Mouse (Mus musculus): ENCODE measurements around the gene Kif17.
A peak's percentile ranks its signal among the peaks of the same experiment; 100 is the strongest.

The Kif17 gene

DNA sequence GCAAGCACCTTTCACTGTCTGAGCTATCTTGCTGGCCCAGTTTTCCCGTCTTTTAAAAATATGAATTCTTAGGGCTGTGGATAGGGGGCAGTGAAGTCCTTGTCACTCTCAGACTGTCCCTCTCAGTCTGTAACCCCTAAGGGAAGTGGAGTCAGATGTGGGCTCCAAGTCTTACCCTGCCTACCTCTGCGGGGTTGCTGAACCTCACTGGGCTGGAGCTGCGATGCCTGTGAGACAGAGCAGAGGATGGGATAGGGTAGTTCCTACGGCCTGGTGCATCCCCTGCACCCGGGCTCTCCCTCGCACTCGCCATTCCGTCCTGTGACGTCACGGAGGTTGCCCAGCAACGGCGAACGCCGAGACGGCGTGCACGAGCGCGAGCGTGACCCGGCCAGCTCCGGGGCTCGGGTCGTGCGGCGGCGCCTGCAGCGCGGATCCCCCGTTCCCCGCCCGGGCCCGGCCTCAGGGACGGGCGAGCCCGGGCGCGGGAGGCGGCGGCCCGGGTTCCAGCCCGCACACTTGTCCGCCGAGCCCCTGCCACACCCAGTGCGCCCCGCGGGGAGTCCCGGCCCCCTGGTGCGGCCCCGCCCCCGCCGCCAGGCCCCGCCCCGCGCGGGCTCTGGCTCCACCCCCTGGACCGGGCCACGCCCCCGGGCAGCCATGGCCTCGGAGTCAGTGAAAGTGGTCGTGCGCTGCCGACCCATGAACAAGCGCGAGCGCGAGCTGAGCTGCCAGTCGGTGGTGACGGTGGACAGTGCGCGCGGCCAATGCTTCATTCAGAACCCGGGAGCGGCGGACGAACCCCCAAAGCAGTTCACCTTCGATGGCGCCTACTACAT lies 11.8 kb downstream of the Kif17 start:
- DNase-seq (ENCODE audit: low spot score): peak; percentile 83

DNA sequence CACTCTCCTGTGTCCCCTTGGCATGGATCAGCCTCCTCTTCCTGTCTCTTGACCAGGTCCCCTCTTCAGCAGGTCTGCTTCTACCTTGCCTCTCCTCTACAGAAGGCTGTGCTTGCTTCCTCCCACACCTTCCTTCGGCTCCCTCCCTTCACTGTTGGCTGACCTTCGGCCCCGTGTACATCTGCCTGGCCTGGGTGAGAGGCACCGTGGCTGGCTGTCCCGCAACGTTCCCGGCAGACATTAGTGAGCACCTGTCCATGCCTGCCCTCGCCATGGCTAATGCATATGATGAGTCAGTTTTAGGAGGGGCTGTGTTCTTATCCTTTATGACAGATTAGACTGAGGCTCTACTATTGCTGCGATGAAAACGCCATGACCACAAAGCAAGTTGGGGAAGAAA lies 17.6 kb downstream of the Kif17 start:
- no peak for DNase-seq (ENCODE audit: low spot score)

DNA sequence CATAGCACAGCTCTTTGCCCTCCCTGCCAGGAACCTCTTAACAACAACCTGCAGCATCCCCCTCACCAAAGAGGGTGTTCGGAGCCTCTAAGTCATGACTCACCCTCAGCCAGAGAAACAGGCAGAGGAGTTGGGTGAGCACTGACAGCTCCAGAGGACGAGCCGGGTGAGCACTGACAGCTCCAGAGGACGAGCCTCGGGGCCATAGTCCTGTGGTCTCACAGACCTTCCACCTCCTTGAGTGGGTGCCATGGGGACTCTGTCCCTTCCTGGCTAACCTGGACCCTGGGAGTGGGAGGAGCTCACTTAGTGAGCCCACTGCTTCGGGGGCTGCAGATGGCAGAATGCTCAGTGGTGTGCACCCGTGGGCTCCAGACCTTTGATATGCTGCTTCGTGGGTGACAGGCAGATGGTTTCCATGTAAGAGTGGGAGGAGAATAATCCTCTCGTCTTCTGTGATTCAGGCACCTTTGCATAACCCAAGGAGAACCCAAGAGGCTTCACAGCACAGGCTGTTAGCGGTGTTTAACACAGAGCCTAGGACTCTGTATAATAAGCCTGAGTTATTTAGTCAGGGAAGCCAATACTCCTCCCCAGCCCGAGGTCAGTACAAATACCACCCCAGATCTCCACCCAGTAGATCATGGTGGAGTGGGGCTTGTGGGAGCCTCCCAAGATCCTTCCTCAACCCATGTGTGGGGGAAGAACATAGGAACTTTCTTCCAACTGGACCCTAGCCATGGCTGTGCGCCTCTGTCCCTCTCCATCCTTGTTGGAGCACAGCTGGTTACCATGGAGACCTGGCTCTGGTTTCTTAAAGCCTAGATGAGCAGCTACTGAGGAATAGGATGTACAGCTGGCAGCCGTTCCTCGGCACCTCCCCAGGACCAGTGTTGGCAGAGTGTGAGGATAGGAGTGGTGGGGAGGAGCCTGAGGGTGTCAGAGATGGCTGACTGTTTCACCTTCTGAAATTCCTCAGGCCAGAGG lies 22.1 kb downstream of the Kif17 start:
- no peak for DNase-seq (ENCODE audit: low spot score)

DNA sequence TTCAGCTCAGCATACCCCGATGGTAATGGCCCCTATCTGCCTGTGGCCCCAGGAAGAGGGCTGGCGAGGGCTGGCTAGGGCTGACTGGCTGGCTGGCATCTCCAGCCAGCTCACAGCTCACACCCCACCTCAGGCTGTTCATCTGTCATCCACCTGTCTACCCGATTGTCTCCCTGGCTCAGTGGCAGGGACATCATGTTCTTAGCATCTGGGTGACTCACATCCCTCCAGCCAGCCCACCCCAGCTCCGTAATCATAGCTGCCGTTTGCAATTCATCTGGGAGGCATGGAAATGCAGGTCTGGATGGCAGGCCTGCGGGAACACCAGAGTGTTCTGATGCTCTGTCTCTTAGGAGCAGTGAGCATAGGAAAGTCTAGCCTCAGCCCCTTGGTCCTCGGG lies 28.1 kb downstream of the Kif17 start:
- no peak for DNase-seq (ENCODE audit: low spot score)

DNA sequence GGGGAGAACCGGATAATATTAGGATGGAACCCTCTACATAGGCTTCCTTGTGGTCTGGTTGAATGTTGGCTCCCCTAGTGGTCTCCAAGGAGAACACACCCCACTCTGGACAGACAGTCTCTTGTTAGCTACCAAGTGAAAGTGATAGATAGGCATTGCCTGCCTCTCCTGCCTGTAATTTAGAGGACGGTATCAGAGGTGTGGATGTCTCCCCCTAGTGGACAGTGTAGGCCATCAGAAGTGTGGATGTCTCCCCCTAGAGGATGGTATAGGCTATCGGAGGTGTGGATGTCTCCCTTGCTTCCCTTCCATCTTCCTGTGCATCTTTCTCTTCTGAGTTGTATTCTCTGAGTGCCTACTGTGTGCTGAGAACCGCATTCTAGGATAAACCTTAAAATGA lies 32.6 kb downstream of the Kif17 start:
- peak; percentile 57 for DNase-seq (ENCODE audit: low spot score)

DNA sequence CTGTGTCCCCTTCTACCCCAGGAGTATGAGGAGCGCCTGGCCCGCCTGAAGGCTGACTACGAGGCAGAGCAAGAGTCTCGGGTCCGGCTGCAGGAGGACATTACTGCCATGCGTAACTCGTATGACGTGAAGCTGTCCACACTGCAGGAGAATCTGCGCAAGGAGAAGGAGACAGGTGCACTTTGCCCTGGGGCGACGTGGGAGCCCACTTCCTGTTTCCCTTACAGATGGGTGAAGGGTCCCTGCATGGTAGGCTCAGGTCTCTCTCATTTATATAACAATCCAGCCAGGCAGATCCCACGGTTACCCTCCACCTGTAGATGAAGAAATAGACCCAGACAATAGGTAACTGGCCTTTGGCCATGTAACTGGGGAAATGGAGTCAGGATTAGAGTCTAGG lies 36.2 kb downstream of the Kif17 start:
- no peak for DNase-seq (ENCODE audit: low spot score)

DNA sequence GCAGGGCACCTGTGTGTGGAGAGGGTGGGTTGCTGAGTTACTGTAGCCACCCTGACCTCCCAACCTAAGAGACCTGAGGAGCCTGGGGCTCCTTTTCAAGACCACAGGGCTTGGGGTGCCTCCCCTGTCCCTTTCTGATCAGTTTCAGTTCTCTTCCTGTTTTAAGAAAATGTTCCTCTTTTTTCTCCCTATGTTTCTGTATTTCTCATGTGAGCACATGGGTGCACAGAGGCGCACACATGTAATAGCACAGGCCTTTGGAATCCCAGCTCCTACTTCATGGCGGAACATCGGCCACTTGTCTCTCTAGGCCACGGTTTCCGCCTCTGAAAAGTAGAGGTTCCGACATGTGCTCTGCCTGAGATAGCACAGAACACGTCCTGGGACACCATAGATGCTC lies 38.5 kb downstream of the Kif17 start:
- no peak for DNase-seq (ENCODE audit: low spot score)

DNA sequence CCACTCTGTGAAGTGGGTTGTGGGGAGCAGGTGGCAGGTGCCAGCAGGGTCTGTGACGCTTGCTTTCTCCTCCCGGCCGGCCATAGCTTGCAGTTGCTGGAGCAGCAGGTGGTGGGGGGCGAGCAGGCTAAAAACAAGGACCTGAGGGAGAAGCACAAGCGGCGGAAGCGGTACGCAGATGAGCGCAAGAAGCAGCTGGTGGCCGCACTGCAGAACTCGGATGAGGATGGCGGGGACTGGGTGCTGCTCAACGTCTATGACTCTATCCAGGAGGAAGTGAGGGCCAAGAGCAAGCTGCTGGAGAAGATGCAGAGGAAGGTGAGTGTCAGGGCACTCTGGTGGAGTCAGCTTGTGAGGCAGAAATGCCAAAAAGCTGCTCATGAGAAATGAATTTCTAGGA lies 41.8 kb downstream of the Kif17 start:
- no peak for DNase-seq (ENCODE audit: low spot score)

DNA sequence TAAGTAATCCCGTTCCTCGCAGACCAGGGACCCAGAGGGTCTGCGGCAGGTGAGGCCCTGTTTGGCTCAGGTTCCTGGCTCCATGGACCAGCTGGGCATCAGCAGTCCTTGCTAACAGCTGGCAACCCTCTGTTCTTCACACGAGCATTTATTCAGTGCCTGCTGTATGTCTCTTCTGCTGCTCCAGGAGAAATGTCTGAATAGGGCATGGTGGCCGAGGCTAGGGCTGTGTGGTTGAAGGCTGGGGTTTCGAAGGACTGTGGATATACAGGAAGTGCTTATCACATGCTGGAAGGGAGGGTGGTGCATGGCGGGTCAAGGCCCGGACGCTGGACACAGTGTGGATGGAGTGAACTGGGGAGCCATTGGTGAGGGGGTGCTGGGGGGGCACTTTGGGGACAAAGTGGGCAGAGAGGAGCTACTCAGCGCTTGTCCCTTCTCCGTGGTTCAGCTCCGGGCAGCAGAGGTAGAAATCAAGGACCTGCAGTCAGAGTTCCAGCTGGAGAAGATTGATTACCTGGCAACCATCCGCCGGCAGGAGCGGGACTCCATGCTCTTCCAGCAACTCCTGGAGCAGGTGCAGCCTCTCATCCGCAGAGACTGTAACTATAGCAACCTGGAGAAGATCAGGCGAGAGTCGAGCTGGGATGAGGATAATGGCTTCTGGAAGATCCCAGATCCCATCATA lies 43.2 kb downstream of the Kif17 start:
- no peak for DNase-seq (ENCODE audit: low spot score)

DNA sequence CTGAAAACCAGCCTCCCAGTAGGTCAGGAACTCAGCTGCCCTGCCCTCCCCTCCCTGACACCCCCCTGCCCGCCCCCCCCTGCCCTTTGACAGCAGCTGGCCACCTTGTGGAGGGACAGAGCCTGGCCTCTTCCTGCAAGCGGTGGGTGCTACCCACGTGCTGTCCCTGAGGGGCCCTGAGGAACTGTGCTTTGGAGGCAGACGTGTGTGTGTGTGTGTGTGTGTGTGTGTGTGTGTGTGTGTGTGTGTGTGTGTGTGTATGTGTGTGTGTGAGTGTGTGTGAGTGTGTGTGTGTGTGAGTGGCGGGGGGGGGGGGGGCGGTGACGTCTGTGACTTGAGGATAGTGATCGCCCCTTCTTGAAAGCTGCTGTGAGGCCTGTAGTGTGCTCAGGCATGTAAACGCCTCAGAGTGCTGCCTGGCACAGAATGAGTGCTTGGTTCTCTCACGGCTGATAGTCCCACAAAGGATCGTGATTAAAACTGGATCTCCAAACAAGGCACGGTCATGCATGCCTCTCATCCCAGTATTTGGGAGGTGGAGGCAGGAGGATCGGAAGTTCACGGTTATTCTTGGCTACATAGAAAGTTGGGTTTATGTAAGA lies 43.8 kb downstream of the Kif17 start:
- DNase-seq (ENCODE audit: low spot score): no peak

DNA sequence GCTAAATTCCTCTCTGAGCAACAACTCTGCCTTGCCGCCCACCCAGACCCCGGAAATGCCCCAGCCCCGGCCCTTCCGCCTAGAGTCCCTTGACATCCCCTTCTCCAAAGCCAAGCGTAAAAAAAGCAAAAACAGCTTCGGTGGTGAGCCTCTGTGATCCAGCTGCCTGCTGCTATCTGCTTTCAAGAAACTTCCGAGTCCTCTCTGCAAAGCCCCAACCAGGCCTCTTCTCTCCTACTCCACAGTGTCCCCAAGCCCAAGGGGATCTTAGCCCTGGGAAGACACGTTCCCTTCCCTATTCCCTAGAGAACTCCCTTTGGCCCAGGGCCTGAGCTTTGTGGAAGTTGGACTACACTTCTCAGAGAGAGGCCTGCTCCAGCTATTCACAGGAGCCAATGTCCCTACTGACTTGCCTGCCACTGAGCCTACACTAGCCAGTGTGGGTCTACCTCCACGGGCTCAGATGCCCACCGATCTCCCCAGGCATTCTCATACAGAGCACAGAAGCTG lies 51.1 kb downstream of the Kif17 start:
- DNase-seq (ENCODE audit: low spot score): no peak

DNA sequence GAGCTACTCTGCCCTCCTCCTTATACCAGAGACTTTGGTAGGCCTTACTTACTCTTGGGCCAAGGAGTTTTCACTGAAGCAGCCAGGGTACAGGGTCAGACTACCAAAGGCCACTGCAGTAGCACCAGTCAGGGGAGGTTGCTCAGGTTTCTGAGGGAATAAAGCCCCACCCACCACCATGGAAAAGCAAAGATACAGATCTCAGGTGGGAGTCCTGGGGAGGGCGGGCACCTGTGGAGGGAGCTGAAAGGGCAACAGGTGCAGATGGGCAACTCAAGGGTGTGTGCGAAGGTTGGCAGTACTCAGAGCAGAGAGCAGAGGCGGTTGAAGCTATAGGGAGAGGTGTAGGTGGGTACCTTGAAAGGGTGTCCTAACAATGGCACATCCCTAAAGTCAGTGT lies 52.8 kb downstream of the Kif17 start:
- DNase-seq (ENCODE audit: low spot score): no peak

DNA sequence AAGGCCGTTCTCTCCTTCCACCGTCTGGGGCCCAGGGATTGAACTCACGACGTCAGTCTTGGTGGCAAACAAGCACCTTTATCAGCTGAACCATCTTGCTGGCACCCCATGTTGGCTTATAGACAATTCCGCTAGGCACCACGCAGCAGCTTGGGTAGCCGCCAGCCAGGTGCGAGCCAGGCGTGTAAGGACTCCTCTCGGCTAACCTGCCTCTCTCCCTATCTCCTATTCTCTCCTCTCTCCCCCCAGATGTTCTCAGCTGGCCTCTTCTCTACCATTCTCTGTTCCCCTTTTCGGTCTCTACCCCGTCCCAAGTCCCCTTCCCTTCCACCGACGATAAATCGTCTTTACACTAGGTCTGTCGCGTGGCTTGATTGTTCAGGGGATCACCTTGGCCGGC lies 53.5 kb downstream of the Kif17 start:
- DNase-seq (ENCODE audit: low spot score): no peak

DNA sequence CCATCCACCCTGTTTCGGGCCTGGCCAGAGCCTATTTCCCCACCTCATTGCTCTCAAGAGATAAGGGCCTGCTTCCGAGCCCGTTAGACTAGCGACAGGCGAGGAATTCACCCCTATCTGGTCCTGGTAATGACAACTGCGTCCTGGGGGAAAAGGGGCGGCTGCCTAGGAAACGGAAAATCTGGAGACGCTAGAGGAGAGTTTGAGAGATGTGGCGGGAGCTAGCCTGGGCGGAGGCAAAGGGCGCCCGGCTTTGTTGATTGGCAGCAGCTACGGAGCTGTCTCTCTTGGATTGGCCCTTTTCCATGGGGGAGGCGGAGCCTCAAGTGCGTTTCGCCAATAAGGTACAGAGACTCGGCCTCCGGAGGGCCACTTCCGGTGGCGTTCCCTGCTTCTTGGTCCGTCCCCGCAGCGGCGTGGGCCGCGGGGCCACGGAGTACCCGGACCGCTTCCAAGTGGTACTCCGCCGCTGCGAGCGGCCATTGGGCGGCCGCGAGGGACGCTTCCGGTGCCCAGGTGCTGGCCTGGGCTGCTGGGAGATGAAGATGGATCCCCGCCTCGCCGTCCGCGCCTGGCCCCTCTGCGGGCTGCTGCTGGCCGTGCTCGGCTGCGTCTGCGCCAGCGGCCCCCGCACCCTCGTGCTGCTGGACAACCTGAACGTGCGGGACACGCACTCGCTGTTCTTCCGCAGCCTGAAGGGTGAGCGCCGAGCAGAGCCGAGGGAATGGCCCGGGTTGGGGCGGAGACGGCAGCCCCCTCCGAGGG lies 54.3 kb downstream of the Kif17 start, which contains the start of gene Ddost:
Ddost (plus strand) TSS at position 391 of the 765 bp plus-strand sequence.
- DNase-seq (ENCODE audit: low spot score): peak; percentile 97

DNA sequence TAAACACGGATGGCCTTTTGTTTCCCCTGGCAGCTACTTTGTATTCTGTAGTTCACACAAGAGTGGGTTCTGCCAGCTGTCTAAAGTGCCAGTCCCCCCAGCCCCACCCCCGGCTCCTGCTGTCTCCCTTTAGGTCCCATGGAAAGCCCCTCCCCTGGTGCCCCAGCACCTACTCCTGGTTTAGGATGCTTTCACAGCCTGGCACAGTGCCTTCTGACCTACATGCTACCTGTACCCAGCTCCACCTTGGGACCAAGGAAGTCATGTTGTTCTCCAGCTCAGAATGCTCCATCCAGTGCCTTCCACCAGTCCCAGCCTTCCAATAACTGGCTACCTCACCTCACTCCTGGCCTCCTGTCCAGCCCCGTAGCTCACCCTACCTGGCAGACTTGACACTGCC lies 56.8 kb downstream of the Kif17 start:
- DNase-seq (ENCODE audit: low spot score): no peak

DNA sequence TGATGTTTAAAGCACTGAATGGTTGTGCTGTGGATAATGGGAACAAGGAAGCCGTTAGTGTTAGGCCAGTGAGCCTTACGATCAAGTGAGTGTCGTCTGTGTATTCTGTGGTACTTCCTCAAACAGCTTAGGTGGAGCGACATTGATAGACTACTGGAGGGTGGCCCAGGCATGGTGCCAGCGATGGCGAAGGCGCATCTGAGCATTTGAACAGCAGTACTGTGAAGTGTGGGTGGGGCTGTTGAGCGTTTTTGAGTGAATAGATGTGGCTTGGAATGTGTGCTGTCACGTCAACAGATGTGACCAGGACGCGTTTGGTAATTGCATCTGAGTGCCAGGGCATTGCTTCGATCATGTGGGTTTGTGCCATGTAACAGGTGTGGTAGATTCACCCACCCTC lies 57.5 kb downstream of the Kif17 start:
- DNase-seq (ENCODE audit: low spot score): no peak

DNA sequence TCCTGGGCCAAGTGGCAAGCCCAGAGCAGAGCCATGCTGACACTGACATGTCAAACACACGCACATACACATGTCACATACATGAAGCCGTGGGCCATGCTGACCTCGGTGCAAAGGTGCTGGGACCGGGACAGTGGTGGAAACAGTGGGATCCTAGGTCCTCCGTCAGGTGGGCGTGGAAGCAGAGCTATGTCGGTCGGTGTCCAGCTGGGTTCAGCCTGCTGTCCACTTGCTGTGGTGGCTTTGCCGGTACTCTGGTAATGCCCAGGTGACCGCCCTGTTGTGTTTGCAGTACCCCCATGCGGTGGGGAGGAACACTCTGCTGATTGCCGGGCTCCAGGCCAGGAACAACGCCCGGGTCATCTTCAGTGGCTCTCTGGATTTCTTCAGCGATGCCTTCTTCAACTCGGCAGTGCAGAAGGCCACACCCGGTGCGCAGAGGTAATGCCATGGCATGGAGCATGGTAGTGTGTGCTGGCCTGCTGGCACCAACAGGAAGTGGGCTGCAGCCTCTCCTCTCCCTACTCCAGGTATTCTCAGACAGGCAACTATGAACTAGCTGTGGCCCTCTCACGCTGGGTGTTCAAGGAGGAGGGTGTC lies 60.2 kb downstream of the Kif17 start:
- no peak for DNase-seq (ENCODE audit: low spot score)

DNA sequence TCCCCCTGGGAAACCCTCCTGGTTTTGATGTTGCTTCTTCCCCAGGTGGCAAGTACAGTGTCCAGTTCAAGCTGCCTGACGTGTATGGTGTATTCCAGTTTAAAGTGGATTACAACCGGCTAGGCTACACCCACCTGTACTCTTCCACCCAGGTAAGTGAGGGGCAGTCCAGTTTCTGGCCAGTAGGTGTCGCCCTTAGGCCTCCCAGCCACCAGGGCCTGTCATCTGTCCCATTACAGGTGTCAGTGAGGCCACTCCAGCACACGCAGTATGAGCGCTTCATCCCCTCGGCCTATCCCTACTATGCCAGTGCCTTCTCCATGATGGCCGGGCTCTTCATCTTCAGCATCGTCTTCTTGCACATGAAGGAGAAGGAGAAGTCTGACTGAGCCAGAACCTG lies 61.4 kb downstream of the Kif17 start:
- DNase-seq (ENCODE audit: low spot score): no peak

DNA sequence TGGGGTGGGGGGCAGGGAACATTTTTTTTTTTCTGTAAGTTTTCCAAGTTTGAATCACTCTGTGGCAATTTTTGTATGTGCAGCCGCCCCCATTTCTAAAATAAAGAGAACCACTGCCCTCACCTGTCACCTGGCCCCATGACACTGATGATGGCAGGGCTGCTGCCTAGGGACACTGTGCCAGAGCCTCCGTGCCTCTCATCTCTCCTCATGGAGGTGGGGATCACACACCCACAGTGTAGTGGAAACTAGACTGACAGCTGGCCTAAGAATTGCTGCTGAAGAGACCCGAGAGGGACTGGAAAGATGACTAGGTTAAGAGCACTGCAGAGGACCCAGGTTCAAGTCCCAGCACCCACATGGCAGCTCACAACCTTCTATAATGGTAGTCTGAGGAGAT lies 61.9 kb downstream of the Kif17 start:
- no peak for DNase-seq (ENCODE audit: low spot score)

DNA sequence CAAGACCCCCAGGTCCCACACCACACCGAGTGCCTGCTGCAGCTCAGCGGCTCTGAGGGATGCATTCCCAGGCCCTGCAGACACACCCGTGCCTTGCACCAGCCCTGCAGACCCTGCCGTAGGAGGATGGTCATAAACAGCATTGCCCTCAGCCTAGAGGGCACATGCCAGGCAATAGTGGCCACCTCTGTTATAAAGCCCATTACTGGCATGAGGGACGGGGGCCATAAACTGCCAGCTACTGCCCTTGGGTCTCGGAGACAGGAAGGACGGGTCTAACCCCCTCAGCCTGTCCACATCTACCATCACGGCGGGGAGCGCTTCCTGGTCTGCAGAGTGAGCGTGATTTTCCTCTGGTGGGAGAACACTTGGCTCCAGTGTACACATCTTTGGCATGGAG lies 62.8 kb downstream of the Kif17 start:
- DNase-seq (ENCODE audit: low spot score): no peak

DNA sequence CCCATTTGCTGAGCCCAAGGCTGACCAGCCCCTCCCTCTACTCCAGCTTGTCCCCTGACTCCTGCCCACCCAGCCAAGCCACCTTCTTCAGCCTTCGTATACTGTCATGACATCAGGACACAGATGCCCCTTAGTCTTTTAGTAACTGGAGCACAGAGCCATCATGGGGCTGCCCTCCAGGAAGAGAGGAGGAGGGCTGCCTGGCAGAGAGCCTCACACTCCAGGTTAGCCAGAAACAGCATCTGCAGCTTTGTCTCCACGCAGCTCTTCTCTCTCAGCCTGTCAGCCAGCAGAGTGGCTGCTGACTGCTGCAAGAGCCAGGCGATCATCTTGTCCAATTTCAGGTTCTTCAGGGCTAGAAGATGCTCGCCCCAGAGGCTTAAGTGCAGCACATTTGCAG lies 63.6 kb downstream of the Kif17 start:
- no peak for DNase-seq (ENCODE audit: low spot score)

Measured in left cerebral cortex, adult 11 months (tissue).